Mouse (Mus musculus): ENCODE measurements around the gene Fhdc1. TPM values are rescaled to one million over a fixed set of nuclear protein-coding genes. Genes with fewer than 3 reads are reported as not detected.

Gene Fhdc1
- total RNA-seq, 2 experiments from 2014 or later: 3.6 to 4.6 TPM

Other genes starting within 250 kb of the Fhdc1 start
- gene Trim2, start 173.6 kb downstream of the Fhdc1 start, total RNA-seq (2021): 10 to 100 TPM; 29.2 to 88.9 TPM
- 10 to 100 TPM; 38.6 to 48.6 TPM for gene Arfip1, start 102.2 kb upstream of the Fhdc1 start, total RNA-seq (2021)
- not detected for gene Tigd4, start 113.1 kb upstream of the Fhdc1 start, total RNA-seq (2021)
- 1 to 10 TPM; 1.6 to 3.4 TPM for gene Tmem154, start 185.8 kb upstream of the Fhdc1 start, total RNA-seq (2021)